Mouse (Mus musculus): ENCODE measurements around the gene Trim63. TPM values are rescaled to one million over a fixed set of nuclear protein-coding genes. Genes with fewer than 3 reads are reported as not detected.
"Not testable (repeated sequence)": the region's sequence is repeated elsewhere in the genome, so short reads cannot be mapped to it uniquely, and the experiment has no call there.

Trim63 gene
- polyA plus RNA-seq (2012; ENCODE audit: insufficient read depth, insufficient read length, missing spikeins): 1.2 and 2.4 TPM in 2 replicates

DNA sequence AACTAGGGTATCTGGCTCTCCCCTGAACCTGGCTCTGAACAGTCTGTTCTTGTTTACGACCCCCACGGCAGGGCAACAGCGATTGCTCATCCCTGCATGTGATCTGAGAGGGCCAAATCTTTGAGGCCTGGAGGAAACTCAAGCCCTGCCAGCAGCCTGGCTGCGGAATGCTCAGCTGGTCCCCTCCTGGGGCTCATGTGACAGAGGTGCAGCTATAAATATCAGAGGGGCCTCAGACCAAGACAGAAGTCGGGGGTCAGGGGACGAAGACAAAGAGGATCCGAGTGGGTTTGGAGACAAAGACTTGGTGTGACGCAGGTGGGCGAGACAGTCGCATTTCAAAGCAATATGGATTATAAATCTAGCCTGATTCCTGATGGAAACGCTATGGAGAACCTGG is at the start of gene Trim63:
TSS of gene Trim63 (plus strand) at position 245 of the 400 bp plus-strand sequence.
- no peak within 1 kb of the TSS for H3K27ac ChIP-seq (replicated peaks; ENCODE audit: low read depth, low read length)
- H3K4me3 ChIP-seq (ENCODE audit: insufficient read depth, low read depth, low read length): no peak within 1 kb of the TSS
- H3K4me1 ChIP-seq (ENCODE audit: control insufficient read depth, insufficient read depth, insufficient read length, low read length): no peaks in the 10 kb centered on the region

DNA sequence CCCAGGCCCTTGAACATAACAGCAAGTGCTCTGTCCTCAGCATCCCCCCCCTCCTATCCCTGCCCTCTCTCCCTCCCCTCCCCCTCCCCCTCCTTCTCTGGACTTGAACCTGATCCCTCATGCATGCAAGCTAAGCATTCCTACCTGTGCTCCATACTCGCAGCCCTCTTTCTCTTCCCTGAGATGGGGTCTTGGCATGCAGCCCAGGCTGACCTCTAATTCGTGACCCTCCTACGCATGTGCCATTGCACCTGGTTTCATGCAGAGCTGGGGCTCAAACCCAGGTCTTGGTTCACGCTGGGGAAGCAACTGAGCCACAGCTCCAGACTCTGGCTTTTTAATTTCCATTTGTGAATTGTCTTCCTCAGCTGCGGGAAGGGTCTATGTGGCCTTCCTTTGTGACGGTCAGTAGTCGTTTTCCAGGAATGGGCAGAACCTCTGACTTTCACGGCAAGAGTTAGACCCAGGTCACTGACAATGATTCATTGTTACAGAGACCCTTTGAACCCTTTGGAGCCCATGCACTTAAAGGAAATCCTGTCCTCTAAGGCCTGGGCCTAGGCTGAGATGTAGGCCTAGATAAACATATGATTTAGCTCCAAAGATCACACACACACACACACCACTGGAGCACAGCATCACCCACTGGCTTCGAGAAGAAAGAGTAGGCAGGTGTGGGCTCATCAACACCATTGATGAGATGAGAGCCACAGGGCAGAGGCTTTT is 48.9 kb upstream of the Trim63 start:
- H3K4me1 ChIP-seq (ENCODE audit: control insufficient read depth, insufficient read depth, insufficient read length, low read length): no peaks in the 10 kb centered on the region
- no peak overlapping the region for H3K4me3 ChIP-seq (ENCODE audit: insufficient read depth, low read depth, low read length)
- peak overlapping the region; percentile 28; the same call in 1 of the 2 replicates for H3K27ac ChIP-seq (replicated peaks; ENCODE audit: low read depth, low read length)

DNA sequence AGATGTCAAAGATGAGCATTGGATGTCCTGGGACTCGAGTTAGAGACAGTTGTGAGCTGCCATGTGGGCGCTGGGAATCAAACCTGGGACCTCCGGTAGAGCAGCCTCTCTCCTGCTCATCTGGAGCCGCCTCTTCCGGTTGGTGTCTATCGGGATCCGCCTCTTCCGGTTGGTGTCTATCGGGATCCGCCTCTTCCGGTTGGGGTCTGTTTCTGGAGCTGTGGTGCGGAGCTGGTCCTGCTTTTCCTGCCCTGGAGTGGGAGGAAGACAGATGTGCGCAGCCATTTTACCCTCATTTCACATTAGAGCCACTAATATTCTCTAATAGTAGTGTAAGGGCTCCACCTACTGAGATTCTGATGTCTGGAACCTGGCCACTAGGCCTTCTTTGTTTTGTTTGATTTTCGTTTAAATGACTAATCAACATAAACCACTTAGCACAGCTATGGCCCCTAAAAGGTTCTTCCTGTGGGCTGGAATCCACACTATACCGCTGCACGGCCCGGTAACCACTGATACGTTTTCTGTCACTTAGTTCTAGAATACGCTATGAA is 46.7 kb upstream of the Trim63 start:
- H3K4me1 ChIP-seq (ENCODE audit: control insufficient read depth, insufficient read depth, insufficient read length, low read length): no peaks in the 10 kb centered on the region
- no peak overlapping the region for H3K27ac ChIP-seq (replicated peaks; ENCODE audit: low read depth, low read length)
- H3K4me3 ChIP-seq (ENCODE audit: insufficient read depth, low read depth, low read length): no peak overlapping the region

DNA sequence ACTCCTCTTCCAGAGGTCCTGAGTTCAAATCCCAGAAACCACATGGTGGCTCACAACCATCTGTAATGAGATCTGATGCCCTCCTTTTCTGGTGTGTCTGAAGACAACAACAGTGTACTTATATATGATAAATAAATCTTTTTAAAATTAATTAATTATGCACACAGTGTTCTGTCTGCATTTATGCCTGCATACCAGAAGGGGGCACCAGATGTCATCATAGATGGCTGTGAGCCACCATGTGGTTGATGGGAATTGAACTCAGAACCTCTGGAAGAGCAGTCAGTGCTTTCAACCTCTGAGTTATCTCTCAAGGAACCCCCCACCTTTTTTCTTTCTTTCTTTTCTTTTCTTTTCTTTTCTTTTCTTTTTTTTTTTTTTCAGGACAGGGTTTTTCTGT is 45.3 kb upstream of the Trim63 start:
- H3K27ac ChIP-seq (replicated peaks; ENCODE audit: low read depth, low read length); H3K4me3 ChIP-seq (ENCODE audit: insufficient read depth, low read depth, low read length); H3K4me1 ChIP-seq (ENCODE audit: control insufficient read depth, insufficient read depth, insufficient read length, low read length): not testable (repeated sequence)

DNA sequence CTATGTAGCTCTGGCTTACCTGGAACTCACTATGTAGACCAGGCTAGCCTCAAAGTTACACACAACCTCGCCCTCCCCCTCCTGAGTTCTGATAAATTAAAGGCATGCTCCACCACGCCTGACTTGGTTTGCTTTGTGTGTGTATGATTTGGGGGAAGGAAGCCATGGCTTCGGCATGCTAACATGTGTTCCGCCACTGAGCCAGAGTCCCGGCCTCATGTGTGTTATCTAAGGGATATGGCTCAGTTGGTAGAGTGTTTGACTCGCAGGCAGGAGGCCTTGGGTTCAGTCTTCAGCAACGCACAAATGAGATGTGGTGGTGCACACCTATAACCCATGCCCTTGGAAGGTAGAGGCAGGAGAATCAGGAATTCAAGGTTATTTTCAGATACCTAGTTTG is 42.9 kb upstream of the Trim63 start:
- no peak overlapping the region for H3K4me3 ChIP-seq (ENCODE audit: insufficient read depth, low read depth, low read length)
- H3K27ac ChIP-seq (replicated peaks; ENCODE audit: low read depth, low read length): no peak overlapping the region
- H3K4me1 ChIP-seq (ENCODE audit: control insufficient read depth, insufficient read depth, insufficient read length, low read length): no peaks in the 10 kb centered on the region

DNA sequence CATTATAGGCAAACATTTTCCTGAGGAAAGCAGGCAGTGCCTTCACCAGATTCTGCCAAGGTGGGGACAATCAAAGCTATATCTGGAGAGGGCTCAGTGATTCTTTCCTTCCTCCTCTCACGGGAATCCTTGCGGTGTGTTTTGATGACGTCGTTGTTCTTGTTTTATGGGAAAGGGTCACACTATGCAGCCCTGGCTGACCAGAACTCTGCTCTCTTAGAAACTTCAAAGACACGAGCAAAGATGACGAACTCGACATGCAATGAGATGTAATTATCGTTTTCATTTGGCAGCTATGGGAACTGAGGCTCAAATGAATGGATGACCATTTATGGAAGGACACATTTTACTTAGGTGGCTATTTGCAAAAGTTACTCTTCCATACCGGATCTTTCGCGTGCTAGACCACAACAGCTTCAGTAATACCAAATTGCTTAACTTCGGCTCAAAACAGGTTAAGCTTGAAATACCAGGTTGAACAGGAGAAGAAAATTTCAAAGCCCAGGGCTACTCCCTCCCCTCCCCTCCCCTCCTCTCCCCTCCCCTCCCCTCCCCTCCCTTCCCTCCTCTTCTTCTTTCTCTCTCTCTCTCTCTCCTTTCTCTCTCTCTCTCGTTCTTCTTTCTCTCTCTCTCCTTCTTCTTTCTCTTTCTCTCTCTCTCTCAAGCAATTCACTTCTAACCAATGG is 42.0 kb upstream of the Trim63 start:
- no peak overlapping the region for H3K27ac ChIP-seq (replicated peaks; ENCODE audit: low read depth, low read length)
- no peak overlapping the region for H3K4me3 ChIP-seq (ENCODE audit: insufficient read depth, low read depth, low read length)
- no peaks in the 10 kb centered on the region for H3K4me1 ChIP-seq (ENCODE audit: control insufficient read depth, insufficient read depth, insufficient read length, low read length)

DNA sequence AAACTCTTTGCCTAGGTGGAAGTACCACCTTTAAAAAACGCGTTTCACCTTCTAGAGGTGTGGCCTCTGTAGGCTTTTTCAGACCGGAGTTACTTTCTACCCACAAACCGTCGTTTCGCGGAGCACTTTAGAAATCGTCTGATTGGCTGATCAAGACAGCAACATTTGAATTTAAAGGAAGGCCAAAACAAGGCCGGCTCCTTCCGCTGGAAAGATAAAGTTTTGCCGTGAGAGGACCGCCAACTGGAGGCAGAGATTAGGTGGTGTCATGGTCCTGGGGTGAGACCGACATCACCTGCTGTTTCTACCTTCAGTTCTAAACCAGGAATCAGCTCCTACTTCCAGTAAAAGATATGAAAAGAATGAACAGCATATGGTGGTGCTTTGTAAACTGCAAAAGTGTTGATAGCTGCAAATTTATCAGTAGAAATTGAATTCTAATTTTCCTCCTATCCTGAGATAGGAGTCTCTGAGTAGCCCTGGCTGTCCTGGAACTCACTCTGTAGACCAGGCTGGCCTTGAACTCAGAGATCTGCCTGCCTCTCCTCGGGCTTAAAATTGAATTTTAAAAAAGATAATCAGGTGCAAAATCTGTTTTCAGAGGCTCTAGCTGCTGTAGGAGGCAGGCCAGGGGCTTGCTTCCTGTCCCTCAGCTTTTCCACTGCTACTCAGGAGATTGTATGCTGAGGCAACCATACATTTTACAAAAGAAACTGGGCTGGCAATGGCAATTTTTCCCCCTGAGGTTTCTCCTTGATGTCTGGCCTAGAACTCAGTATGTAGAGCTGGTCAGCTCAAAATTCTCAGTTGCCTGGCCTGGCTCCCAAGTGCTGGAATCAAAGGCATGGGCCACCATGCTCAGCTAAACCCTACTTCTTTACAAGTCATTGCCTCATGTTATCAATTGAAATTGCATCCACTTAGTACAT is 41.2 kb upstream of the Trim63 start:
- Histone ChIP-seq H3K4me1 (ENCODE audit: control insufficient read depth, insufficient read depth, insufficient read length, low read length) (no peaks in the 10 kb centered on the region), H3K4me3 (ENCODE audit: insufficient read depth, low read depth, low read length) (no peak overlapping the region), H3K27ac (replicated peaks; ENCODE audit: low read depth, low read length) (no peak overlapping the region)

DNA sequence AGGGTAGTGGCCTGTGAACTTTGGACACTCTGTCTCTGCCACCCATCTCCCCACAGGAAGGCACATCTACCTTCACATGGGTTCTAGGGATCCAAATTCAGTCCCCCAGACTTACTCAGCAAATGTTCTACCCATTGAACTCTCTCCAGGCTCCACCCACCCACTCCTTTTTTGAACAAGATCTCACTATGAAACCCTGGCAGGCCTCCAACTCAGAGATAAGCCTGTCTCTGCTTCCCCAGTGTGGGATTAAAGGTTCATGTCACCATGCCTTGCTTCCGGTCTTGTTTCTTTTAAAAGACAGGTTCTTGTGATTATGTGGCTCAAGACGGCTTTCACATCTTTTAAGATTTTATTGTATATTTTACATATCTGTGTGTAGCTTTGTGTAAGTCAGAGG is 30.0 kb upstream of the Trim63 start:
- no peak overlapping the region for H3K4me3 ChIP-seq (ENCODE audit: insufficient read depth, low read depth, low read length)
- peaks cover 2% of the 10 kb centered on the region; the same call in 1 of the 2 replicates for H3K4me1 ChIP-seq (ENCODE audit: control insufficient read depth, insufficient read depth, insufficient read length, low read length)
- H3K27ac ChIP-seq (replicated peaks; ENCODE audit: low read depth, low read length): no peak overlapping the region

DNA sequence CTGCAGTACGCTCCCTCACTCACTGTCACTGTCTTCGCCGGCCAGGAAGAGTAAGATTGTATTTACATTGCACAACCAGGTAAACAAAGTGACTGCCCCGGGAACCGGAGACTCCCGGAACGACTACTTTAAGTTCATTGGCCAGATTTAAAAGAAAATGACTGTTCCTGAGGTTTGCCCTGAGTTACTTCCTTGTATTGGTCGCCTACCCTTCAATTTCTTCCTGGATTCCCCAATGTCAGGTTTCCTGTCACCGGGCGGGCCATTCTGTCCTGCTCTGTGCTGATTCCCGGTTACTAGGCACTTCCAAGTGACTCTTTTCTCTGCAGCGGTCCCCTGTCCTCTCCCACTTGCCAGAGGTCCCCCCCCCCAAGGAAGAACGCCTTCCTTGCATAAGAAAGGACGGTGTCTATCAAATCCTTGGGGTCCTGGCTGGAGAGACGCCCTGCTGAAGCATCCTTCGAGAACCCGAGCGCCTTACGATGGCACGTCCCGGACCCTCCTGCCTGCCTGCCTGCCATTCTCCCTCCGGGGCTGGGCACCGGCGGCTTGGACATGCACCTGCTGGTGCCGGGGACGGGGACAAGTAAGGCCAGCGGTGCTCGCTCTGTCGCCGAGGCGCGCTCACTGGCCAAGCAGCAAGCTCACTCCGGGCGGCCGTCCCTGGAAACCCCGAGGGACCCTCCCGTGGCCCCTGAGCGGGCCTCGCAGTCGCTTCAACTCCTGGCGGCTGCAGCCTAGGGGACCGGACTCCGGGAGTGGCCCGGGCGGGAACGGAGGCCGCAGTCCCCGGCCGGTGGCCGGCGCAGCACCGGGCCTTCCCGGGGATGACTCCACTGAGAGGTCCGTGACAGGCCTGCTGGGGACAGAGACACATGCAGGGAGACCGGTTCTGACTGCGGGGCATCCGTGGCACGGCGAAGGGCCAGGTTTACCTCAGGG is 28.4 kb upstream of the Trim63 start:
- peaks cover 2% of the 10 kb centered on the region; the same call in 1 of the 2 replicates for H3K4me1 ChIP-seq (ENCODE audit: control insufficient read depth, insufficient read depth, insufficient read length, low read length)
- 0 out of 2 replicates have a peak overlapping the region, but pooled peaks have one; percentile 8 for H3K27ac ChIP-seq (replicated peaks; ENCODE audit: low read depth, low read length)
- H3K4me3 ChIP-seq (ENCODE audit: insufficient read depth, low read depth, low read length): peak overlapping the region; percentile 94

DNA sequence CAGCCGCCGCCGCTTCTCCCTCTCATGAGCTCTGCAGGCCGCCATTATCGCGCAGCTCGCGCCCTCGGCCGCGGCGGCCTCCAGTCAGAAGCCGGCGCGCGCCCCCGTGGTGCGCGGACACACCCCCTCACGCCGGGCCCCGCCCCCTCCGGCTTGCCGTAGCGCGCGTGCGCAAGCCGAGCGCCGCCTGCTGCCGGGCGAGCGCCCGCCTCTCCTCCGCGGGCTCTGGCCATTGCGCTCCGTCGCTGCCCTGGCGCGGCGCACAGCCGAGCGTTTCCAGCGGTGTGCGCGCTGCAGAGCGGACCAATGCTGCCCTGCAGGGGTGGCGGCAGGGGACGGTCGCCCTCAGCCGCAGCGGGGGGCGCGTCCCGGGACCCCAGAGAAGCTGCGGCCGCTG is 27.8 kb upstream of the Trim63 start:
- H3K4me1 ChIP-seq (ENCODE audit: control insufficient read depth, insufficient read depth, insufficient read length, low read length): peaks cover 2% of the 10 kb centered on the region; the same call in 1 of the 2 replicates
- H3K27ac ChIP-seq (replicated peaks; ENCODE audit: low read depth, low read length): peak overlapping the region; percentile 86
- H3K4me3 ChIP-seq (ENCODE audit: insufficient read depth, low read depth, low read length): peak overlapping the region; percentile 94

DNA sequence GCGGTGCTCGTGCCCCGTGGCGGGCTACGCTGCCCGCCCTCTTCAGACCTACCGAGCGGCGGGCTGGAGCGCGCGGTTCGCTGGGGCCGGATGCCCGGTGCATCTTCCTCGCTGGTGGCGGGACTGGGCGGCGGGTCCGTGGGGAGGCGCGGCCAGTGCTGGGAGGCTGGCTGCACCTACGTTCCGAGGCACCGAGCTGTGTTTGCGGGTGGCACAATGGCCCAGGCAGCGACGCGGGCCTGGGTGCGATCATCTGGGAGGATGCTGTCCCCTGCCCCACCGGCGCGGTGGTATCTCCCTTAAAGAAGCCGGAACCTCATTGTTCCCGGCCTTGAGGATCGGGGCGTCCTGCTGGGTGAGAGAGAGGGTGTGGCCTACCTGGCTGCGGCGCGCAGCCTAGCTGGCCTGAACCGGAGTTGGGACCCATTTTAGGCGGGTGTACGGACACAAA is 27.3 kb upstream of the Trim63 start, which contains the start of gene Pdik1l:
TSS of gene Pdik1l (minus strand) at position 321 of the 451 bp plus-strand sequence.
- Histone ChIP-seq H3K27ac (replicated peaks; ENCODE audit: low read depth, low read length) (peak within 1 kb of the TSS; percentile 86), H3K4me3 (ENCODE audit: insufficient read depth, low read depth, low read length) (peak within 1 kb of the TSS; percentile 94), H3K4me1 (ENCODE audit: control insufficient read depth, insufficient read depth, insufficient read length, low read length) (peaks cover 2% of the 10 kb centered on the region; the same call in 1 of the 2 replicates)

DNA sequence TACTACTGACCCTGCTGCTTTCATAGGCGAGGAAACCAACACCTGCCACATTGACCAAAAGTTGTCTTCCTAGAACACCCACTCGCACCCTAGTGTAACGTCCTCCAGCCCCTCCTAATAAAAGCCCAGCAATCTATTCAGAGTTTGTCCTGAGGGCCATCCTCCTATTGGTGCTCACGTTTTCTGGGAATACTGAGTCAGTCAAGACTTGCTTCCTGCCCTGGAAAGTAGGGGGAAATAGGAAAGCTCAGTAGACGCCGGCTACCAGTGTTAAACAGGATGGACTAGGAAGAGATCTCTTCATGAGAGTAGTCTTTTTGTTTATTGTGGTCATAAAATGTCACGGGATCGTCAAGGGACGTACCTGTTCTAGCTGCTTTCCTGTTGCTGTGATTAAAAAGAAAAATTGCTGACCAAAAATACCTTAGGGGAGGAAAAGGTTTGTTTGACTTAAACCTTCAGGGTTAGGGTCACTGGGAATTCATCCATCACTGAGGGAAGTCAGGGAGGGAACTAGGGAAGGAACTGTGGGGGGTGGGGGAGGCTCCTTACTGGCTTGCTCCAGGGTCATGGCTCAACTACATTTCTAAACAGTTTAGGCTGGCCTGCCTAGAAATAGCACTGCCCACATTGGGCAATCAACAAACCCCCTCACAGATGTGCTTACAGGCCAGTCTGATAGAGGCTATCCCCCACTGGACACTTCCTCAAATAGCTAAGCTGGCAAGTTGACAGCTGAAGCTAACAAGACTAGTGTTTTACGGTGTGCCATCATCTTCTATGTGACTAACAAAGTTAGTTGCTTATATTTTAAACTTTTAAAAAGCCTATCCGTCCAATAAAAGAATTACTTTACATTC is 26.3 kb upstream of the Trim63 start:
- peak overlapping the region; percentile 86; the same call in 1 of the 2 replicates for H3K27ac ChIP-seq (replicated peaks; ENCODE audit: low read depth, low read length)
- H3K4me3 ChIP-seq (ENCODE audit: insufficient read depth, low read depth, low read length): peak overlapping the region; percentile 91
- peaks cover 2% of the 10 kb centered on the region; the same call in 1 of the 2 replicates for H3K4me1 ChIP-seq (ENCODE audit: control insufficient read depth, insufficient read depth, insufficient read length, low read length)

DNA sequence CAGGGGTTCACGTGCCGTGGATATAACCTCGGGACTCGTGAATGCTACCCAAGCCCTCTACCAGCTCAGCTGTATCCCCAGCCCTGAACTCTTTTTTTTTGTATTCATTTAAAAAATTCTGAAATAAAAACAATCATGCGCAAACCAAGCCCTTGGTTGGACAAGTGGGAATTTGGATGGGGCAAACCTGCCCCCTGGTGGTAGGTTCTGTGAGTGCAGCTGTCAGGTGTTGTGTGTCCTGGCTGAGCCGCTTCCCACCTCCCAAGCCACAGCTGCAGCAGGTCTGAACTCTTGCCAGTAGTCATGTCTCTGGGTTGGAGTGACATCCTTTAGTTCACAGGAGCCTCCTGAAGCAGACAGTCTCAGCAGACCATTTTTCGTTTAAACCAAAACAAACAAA is 22.9 kb upstream of the Trim63 start:
- Histone ChIP-seq H3K4me3 (ENCODE audit: insufficient read depth, low read depth, low read length) (no peak overlapping the region), H3K4me1 (ENCODE audit: control insufficient read depth, insufficient read depth, insufficient read length, low read length) (peaks cover 2% of the 10 kb centered on the region; the same call in 1 of the 2 replicates), H3K27ac (replicated peaks; ENCODE audit: low read depth, low read length) (no peak overlapping the region)

Data from brown adipose tissue, adult 24 weeks (tissue).